Mouse (Mus musculus): ENCODE results near the gene 9530077C05Rik. TPM values are rescaled to one million over a fixed set of nuclear protein-coding genes. Genes with fewer than 3 reads are reported as not detected.

9530077C05Rik gene
- 75.0 TPM for polyA plus RNA-seq (2014; fragmentation: Illumina TruSeq; extraction: RNeasy Lipid Tissue Mini Kit (QIAGEN cat#74804); ENCODE audit: low read depth, low replicate concordance)

DNA sequence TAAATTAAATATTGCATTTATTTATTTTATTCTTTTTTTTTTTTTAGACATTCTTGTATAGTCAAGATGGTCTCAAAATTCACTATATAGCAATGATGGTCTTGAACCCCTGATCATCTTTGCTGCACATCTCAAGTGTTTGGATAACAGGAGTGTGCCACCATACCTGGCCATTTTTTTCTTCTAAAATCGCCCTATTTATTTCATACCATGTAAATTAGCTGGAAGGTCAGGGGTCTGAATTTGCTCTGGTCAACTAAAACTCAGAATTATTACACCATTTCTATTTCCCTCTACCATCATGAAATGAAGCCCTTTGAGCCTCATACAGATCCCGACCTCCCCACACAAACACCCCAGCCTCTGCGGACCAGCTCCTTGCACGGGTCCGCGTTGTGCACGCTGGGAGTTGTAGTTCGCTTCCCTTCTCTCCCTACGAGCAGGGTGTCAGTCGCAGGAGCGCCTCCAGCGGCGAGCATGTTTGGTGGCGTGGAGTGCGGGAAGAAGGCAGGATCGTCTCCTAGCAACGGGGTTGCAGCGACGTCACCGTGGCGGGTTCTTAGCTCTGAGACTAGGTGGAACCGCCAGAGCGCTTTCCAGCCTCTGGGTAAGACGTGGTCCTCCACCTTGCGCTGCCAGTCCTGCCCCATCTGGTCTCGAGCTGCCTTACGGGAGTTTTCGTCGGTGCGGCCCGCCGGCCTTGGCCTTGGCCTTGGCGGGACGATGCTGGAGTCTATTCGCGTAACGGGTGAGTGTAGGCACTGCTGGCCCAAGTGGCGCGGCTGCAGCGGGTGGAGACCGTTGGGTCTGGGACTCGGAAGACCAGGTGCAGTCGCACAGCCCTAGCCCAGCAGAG lies at the start of gene 9530077C05Rik:
TSS of gene 9530077C05Rik (plus strand) at position 512 of the 856 bp plus-strand sequence.

DNA sequence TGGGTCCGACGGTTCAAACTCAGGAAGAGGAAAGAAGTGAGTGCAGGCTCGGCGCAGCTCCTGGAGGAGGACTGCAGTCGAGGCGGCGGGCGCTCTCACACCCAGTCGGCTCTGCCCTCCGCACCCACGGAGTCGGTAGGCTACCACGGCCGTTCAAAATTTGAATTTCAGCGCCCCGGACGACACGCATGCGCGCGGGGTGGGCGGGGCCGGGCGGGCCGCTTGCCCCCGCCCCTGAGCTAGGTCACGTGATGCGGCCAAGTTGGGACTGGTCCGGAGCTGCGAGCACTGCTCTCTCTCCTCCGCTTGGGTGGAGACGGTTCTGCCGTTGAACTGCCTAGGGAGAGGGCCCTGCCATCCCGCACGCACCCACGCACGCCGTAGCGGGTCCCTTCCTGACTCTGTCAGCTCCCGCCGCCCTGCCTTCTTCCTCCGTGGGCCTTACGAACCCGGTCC lies 22.3 kb upstream of the 9530077C05Rik start, which contains the start of gene Anln:
TSS of gene Anln (minus strand) at position 168 of the 456 bp plus-strand sequence.

DNA sequence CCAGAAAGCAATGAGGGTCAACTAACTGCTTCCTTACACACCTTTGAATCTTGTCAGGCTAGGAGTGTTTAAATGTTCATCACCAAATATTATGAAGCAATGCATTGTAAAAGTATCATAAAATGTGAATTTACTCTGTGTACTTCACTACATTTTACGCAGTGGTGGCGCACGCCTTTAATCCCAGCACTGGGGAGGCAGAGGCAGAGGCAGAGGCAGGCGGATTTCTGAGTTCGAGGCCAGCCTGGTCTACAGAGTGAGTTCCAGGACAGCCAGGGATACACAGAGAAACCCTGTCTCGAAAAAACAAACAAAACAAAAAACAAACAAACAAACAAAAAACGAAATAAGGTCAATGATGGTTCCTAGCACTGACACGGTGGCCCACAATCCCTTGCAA lies 42.7 kb downstream of the 9530077C05Rik start, which contains the start of gene Gm17545:
TSS of gene Gm17545 (plus strand) at position 301 of the 400 bp plus-strand sequence.

DNA sequence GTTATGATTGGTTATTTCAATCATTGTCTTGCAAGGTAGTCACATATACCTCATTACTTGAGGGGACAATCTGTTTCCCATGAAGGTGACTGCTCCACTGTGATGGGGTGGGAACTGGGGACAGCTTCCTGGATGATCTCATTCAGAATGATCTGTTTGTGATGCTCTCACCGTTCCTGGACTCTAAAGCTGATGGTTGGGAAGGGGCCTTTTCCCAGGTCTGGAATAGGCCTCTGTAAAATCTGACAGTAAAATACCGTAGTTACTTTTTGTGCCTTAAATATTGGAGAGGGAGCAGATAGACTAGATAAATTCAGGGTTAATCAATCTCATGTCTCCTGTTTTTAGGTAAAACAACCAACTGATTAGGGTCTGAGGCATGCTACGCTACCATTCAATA lies 58.3 kb downstream of the 9530077C05Rik start, which contains the start of gene Rp9:
TSS of gene Rp9 (minus strand) at position 101 of the 400 bp plus-strand sequence.

DNA sequence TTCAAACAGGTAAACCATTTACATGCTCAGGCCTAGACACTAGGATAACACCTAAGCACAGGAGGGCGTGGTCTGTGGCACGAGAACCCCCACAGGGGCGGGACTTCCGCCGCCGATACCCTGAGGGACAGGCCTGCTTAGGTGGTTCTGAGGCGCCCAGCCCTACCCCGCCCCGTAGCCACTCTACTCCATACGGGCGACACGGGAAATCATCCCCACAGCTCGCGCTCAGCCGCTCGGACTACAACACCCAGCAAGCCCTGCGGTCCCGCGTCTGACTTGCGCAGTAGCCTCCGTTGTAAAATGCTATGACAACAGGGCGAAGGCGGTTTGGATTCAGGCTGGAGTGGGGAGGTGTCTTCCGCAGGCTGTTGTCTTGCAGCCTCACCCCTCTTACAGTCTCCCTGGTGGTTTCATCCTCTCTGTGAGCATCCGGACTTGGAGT lies 64.1 kb downstream of the 9530077C05Rik start, which contains the start of gene Bbs9:
TSS of gene Bbs9 (plus strand) at position 292 of the 445 bp plus-strand sequence.

Other genes starting within 250 kb of the 9530077C05Rik start
- gene Zfp872, start 223.4 kb upstream of the 9530077C05Rik start, polyA plus RNA-seq (2014; fragmentation: Illumina TruSeq; extraction: RNeasy Lipid Tissue Mini Kit (QIAGEN cat#74804); ENCODE audit: low read depth, low replicate concordance) = 0.45 TPM
- 32.2 TPM for gene Zfp809, start 185.8 kb upstream of the 9530077C05Rik start, polyA plus RNA-seq (2014; fragmentation: Illumina TruSeq; extraction: RNeasy Lipid Tissue Mini Kit (QIAGEN cat#74804); ENCODE audit: low read depth, low replicate concordance)
- gene Zfp599, start 151.6 kb upstream of the 9530077C05Rik start, polyA plus RNA-seq (2014; fragmentation: Illumina TruSeq; extraction: RNeasy Lipid Tissue Mini Kit (QIAGEN cat#74804); ENCODE audit: low read depth, low replicate concordance) = 0.32 TPM
- gene Zfp810, start 103.9 kb upstream of the 9530077C05Rik start, polyA plus RNA-seq (2014; fragmentation: Illumina TruSeq; extraction: RNeasy Lipid Tissue Mini Kit (QIAGEN cat#74804); ENCODE audit: low read depth, low replicate concordance) = 6.1 TPM
- gene Anln, start 22.3 kb upstream of the 9530077C05Rik start, polyA plus RNA-seq (2014; fragmentation: Illumina TruSeq; extraction: RNeasy Lipid Tissue Mini Kit (QIAGEN cat#74804); ENCODE audit: low read depth, low replicate concordance) = 43.3 TPM
- not detected for gene Gm17545, start 42.8 kb downstream of the 9530077C05Rik start, polyA plus RNA-seq (2014; fragmentation: Illumina TruSeq; extraction: RNeasy Lipid Tissue Mini Kit (QIAGEN cat#74804); ENCODE audit: low read depth, low replicate concordance)
- gene Rp9, start 58.2 kb downstream of the 9530077C05Rik start, polyA plus RNA-seq (2014; fragmentation: Illumina TruSeq; extraction: RNeasy Lipid Tissue Mini Kit (QIAGEN cat#74804); ENCODE audit: low read depth, low replicate concordance) = 117 TPM
- gene Bbs9, start 64.2 kb downstream of the 9530077C05Rik start, polyA plus RNA-seq (2014; fragmentation: Illumina TruSeq; extraction: RNeasy Lipid Tissue Mini Kit (QIAGEN cat#74804); ENCODE audit: low read depth, low replicate concordance) = 84.0 TPM

Data from testis, adult 10 weeks (tissue).